Comparison of ENCODE assay signal across 8 mouse cellular contexts in genomic region chr19:7381906-7382247, GRCm38 (mm10). TPM values are rescaled to one million over a fixed set of nuclear protein-coding genes. Genes with fewer than 3 reads are reported as not detected.
DNase-seq lines count a peak whose midpoint lies in the region; ATAC-seq lines count a peak whose summit lies in the region.

No protein-coding gene starts in this region.

- H3K4me2 ChIP-seq in kidney, embryonic 16.5 days (replicated peaks; ENCODE audit: low read depth, low read length), result peak overlapping the region; percentile 79
- peak overlapping the region; percentile 81 for H3K4me2 ChIP-seq in hindbrain, embryonic 13.5 days
- peak overlapping the region; percentile 86 for H3K4me2 ChIP-seq in midbrain, embryonic 16.5 days (ENCODE audit: low read length)

- H3K27me3 ChIP-seq in kidney, embryonic 16.5 days (ENCODE audit: insufficient read depth, low read length), result no peaks in the 10 kb centered on the region
- H3K27me3 ChIP-seq in hindbrain, embryonic 13.5 days, result no peaks in the 10 kb centered on the region
- no peaks in the 10 kb centered on the region for H3K27me3 ChIP-seq in midbrain, embryonic 16.5 days (ENCODE audit: control insufficient read depth, insufficient read depth, low read depth, low read length)

- H3K4me3 ChIP-seq in kidney, embryonic 16.5 days (ENCODE audit: low read length), result peak overlapping the region; percentile 93
- peak overlapping the region; percentile 92 for H3K4me3 ChIP-seq in hindbrain, embryonic 13.5 days
- H3K4me3 ChIP-seq in midbrain, embryonic 16.5 days (ENCODE audit: low read depth, low read length), result peak overlapping the region; percentile 94

- peaks cover 27% of the 10 kb centered on the region for H3K4me1 ChIP-seq in kidney, embryonic 16.5 days (ENCODE audit: insufficient read depth, low read length)
- peaks cover 52% of the 10 kb centered on the region for H3K4me1 ChIP-seq in hindbrain, embryonic 13.5 days (replicated peaks)
- H3K4me1 ChIP-seq in midbrain, embryonic 16.5 days (ENCODE audit: control insufficient read depth, insufficient read depth, low read length), result peaks cover 34% of the 10 kb centered on the region

- H3K9me3 ChIP-seq in kidney, embryonic 16.5 days (ENCODE audit: low read length), result peaks cover 9% of the 10 kb centered on the region; the same call in 1 of the 2 replicates
- H3K9me3 ChIP-seq in hindbrain, embryonic 13.5 days, result no peaks in the 10 kb centered on the region
- no peaks in the 10 kb centered on the region for H3K9me3 ChIP-seq in midbrain, embryonic 16.5 days (replicated peaks; ENCODE audit: control insufficient read depth, low read length, poor library complexity, severe bottlenecking)

- peaks cover 11% of the 10 kb centered on the region; the same call in 1 of the 2 replicates for H3K36me3 ChIP-seq in kidney, embryonic 16.5 days (ENCODE audit: insufficient read depth, low read length)
- peaks cover 9% of the 10 kb centered on the region; the same call in 1 of the 2 replicates for H3K36me3 ChIP-seq in hindbrain, embryonic 13.5 days
- H3K36me3 ChIP-seq in midbrain, embryonic 16.5 days (ENCODE audit: control insufficient read depth, insufficient read depth, low read length), result no peaks in the 10 kb centered on the region

- no peak for ATAC-seq in kidney, embryonic 16.5 days (ENCODE audit: low FRiP score, low TSS enrichment)
- ATAC-seq in hindbrain, embryonic 13.5 days (ENCODE audit: low FRiP score), result no peak
- ATAC-seq in midbrain, embryonic 16.5 days, result no peak
- no peak for ATAC-seq in cerebellum, adult (ENCODE audit: insufficient number of reproducible peaks, low FRiP score, low TSS enrichment)

- DNase-seq in kidney, postnatal 4 days, result no peak
- peak; percentile 33 for DNase-seq in adipocyte (ENCODE audit: low spot score)
- DNase-seq in cerebellum, adult 9-11 months, result no peak
- DNase-seq in right cerebral cortex, postnatal 4 days, result no peak

- peak overlapping the region; percentile 89 for H3K27ac ChIP-seq in kidney, embryonic 16.5 days (ENCODE audit: low read length)
- H3K27ac ChIP-seq in hindbrain, embryonic 13.5 days, result peak overlapping the region; percentile 97
- peak overlapping the region; percentile 94 for H3K27ac ChIP-seq in midbrain, embryonic 16.5 days (ENCODE audit: low read length)

- H3K9ac ChIP-seq in kidney, embryonic 16.5 days (replicated peaks; ENCODE audit: low read length), result peak overlapping the region; percentile 94
- peak overlapping the region; percentile 94 for H3K9ac ChIP-seq in hindbrain, embryonic 13.5 days
- peak overlapping the region; percentile 97 for H3K9ac ChIP-seq in midbrain, embryonic 16.5 days (ENCODE audit: low read depth, low read length)

- 1% methylated on average over 8 of the region's 8 CpGs for WGBS in kidney, embryonic 16.5 days
- 1% methylated on average over 8 of the region's 8 CpGs for WGBS in hindbrain, embryonic 13.5 days
- under 1% methylated on average over 8 of the region's 8 CpGs for WGBS in midbrain, embryonic 16.5 days

RNA-seq across cellular contexts. Expression of gene Spindoc, which starts 0.9 kb away (rescaled TPM):
- 33.2 and 35.7 TPM in 2 replicates for polyA plus RNA-seq in kidney, embryonic 16.5 days (2015; fragmentation: Nextera tagmentation; extraction: Ambion mirVana)
- 34.0 and 42.7 TPM in 2 replicates for polyA plus RNA-seq in hindbrain, embryonic 13.5 days (2015; fragmentation: Nextera tagmentation; extraction: Ambion mirVana)
- 30.7 and 32.3 TPM in 2 replicates for polyA plus RNA-seq in midbrain, embryonic 16.5 days (2015; fragmentation: Nextera tagmentation; extraction: Ambion mirVana)

RNA-seq across cellular contexts. Expression of gene 2700081O15Rik, which starts 35.5 kb away (rescaled TPM):
- polyA plus RNA-seq in kidney, embryonic 16.5 days (2015; fragmentation: Nextera tagmentation; extraction: Ambion mirVana), result 4.8 and 5.4 TPM in 2 replicates
- 17.7 and 18.0 TPM in 2 replicates for polyA plus RNA-seq in hindbrain, embryonic 13.5 days (2015; fragmentation: Nextera tagmentation; extraction: Ambion mirVana)
- 11.0 and 12.0 TPM in 2 replicates for polyA plus RNA-seq in midbrain, embryonic 16.5 days (2015; fragmentation: Nextera tagmentation; extraction: Ambion mirVana)

RNA-seq across cellular contexts. Expression of gene Mark2, which starts 40.2 kb away (rescaled TPM):
- 40.6 and 44.9 TPM in 2 replicates for polyA plus RNA-seq in kidney, embryonic 16.5 days (2015; fragmentation: Nextera tagmentation; extraction: Ambion mirVana)
- 40.9 and 42.5 TPM in 2 replicates for polyA plus RNA-seq in hindbrain, embryonic 13.5 days (2015; fragmentation: Nextera tagmentation; extraction: Ambion mirVana)
- 42.2 and 43.8 TPM in 2 replicates for polyA plus RNA-seq in midbrain, embryonic 16.5 days (2015; fragmentation: Nextera tagmentation; extraction: Ambion mirVana)
